Mouse (Mus musculus) MEL (cell line): ENCODE data around the gene Emc8.

ENCODE experiments used
- CHD2 ChIP-seq: IDR thresholded peaks from 2 replicates; pipeline ENCODE4 v1.6.1; 2011; ENCODE audit warnings: low read length, improper control_type of control experiment
- CTCF ChIP-seq, 3 experiments: IDR thresholded peaks in 2 of 3; conservative IDR thresholded peaks in 1 of 3; 2 replicates each; pipeline ENCODE4 v1.5.1; 2011 to 2012; ENCODE audit warnings: low read length in 3 of 3, low read depth in 2 of 3, mild to moderate bottlenecking in 2 of 3, improper control_type of control experiment in 1 of 3, inconsistent platforms in 1 of 3, mixed read lengths in 1 of 3, moderate library complexity in 1 of 3; ENCODE audit not compliant: control insufficient read depth in 1 of 3, insufficient read depth in 1 of 3, poor library complexity in 1 of 3, severe bottlenecking in 1 of 3
- EP300 ChIP-seq, 2 experiments: IDR thresholded peaks; 2 replicates each; pipeline ENCODE4 v1.6.1; 2011; ENCODE audit warnings: improper control_type of control experiment in 2 of 2, low read length in 2 of 2, low read depth in 1 of 2, mild to moderate bottlenecking in 1 of 2
- GATA1 ChIP-seq: IDR thresholded peaks from 2 replicates; pipeline ENCODE4 v1.6.1; 2011; ENCODE audit warnings: low read depth, low read length, improper control_type of control experiment
- HCFC1 ChIP-seq: IDR thresholded peaks from 2 replicates; pipeline ENCODE4 v1.6.1; 2012; ENCODE audit warnings: low read depth, mild to moderate bottlenecking, inconsistent platforms, low read length, improper control_type of control experiment, moderate library complexity
- MAZ ChIP-seq: IDR thresholded peaks from 2 replicates; pipeline ENCODE4 v1.6.1; 2012; ENCODE audit warnings: low read depth, mild to moderate bottlenecking, inconsistent platforms, low read length, improper control_type of control experiment
- MEF2A ChIP-seq: IDR thresholded peaks from 2 replicates; pipeline ENCODE4 v1.6.1; 2014; ENCODE audit warnings: low read depth, mild to moderate bottlenecking, inconsistent platforms, low read length, improper control_type of control experiment; ENCODE audit not compliant: poor library complexity, insufficient replicate concordance, severe bottlenecking; ENCODE audit errors: extremely low read depth
- NELFE ChIP-seq: IDR thresholded peaks from 2 replicates; pipeline ENCODE4 v1.6.1; 2011; ENCODE audit warnings: low read depth, low read length, improper control_type of control experiment
- POLR2A ChIP-seq, 2 experiments: IDR thresholded peaks; 2 replicates each; pipeline ENCODE4 v1.6.1; 2011 to 2012; ENCODE audit warnings: low read length in 2 of 2, mild to moderate bottlenecking in 2 of 2, control low read depth in 1 of 2, improper control_type of control experiment in 1 of 2, low read depth in 1 of 2, moderate library complexity in 1 of 2; ENCODE audit not compliant: control insufficient read depth in 1 of 2, insufficient read depth in 1 of 2, poor library complexity in 1 of 2
- RAD21 ChIP-seq: IDR thresholded peaks from 2 replicates; pipeline ENCODE4 v1.6.1; 2011; ENCODE audit warnings: mild to moderate bottlenecking, low read depth, low read length, improper control_type of control experiment
- SIN3A ChIP-seq: IDR thresholded peaks from 2 replicates; pipeline ENCODE4 v1.6.1; 2012; ENCODE audit warnings: low read length, improper control_type of control experiment, inconsistent platforms
- SMC3 ChIP-seq: IDR thresholded peaks from 2 replicates; pipeline ENCODE4 v1.6.1; 2011; ENCODE audit warnings: low read depth, low read length, improper control_type of control experiment
- TCF12 ChIP-seq: IDR thresholded peaks from 2 replicates; pipeline ENCODE4 v1.6.1; 2014; ENCODE audit warnings: low read depth, mild to moderate bottlenecking, inconsistent platforms, low read length, improper control_type of control experiment, moderate library complexity

- TF ChIP-seq NELFE (no peak), CTCF (IDR thresholded peaks at IDR 0.05 in 2 of 3, conservative IDR thresholded peaks at IDR 0.05 in 1 of 3; ENCODE audit: control insufficient read depth in 1 of 3, insufficient read depth in 1 of 3, low read depth in 2 of 3, low read length in 3 of 3, poor library complexity in 1 of 3, severe bottlenecking in 1 of 3) (no peak), SMC3 (no peak), MAZ (no peak), SIN3A (no peak), RAD21 (no peak), POLR2A (IDR thresholded peaks at IDR 0.05; ENCODE audit: control insufficient read depth in 1 of 2, insufficient read depth in 1 of 2, low read depth in 1 of 2, low read length in 2 of 2, poor library complexity in 1 of 2) (no peak), HCFC1 (no peak), GATA1 (no peak), EP300 (IDR thresholded peaks at IDR 0.05; ENCODE audit: low read depth in 1 of 2, low read length in 2 of 2) (no peak), TCF12 (no peak), MEF2A (no peak), CHD2 (no peak)
These were observed 30.7 kb upstream of the Emc8 start for GRCm38 (mm10) chr8:120699079-120699478.
